Mouse (Mus musculus) megakaryocyte, embryonic 14.5 days (primary cell): ENCODE measurements around the gene Otof.

Source experiments
- FLI1 ChIP-seq: IDR thresholded peaks from 2 replicates; pipeline ENCODE4 v1.6.1; 2012; ENCODE audit warnings: low read length, inconsistent platforms, mixed read lengths
- GATA1 ChIP-seq: IDR thresholded peaks from 3 replicates; pipeline ENCODE4 v1.6.1; 2012; ENCODE audit warnings: mixed read lengths, low read length, inconsistent platforms, borderline replicate concordance

- TF ChIP-seq GATA1 (no peak), FLI1 (no peak)
Observed at GRCm38 (mm10) chr5:30485136-30485535, 23.4 kb upstream of the Otof start.
